8 mouse cellular contexts compared by ENCODE assay signal in genomic region chr5:143000654-143001500, GRCm38 (mm10). TPM values are rescaled to one million over a fixed set of nuclear protein-coding genes. Genes with fewer than 3 reads are reported as not detected.
DNase-seq lines count a peak whose midpoint lies in the region; ATAC-seq and TF ChIP-seq lines count a peak whose summit lies in the region.

No protein-coding gene starts in this region.

- peaks cover 19% of the 10 kb centered on the region; the same call in 1 of the 2 replicates for H3K36me3 ChIP-seq in forebrain, postnatal 0 days (ENCODE audit: insufficient read depth)
- H3K36me3 ChIP-seq in intestine, embryonic 15.5 days: no peaks in the 10 kb centered on the region
- H3K36me3 ChIP-seq in neural tube, embryonic 15.5 days: peaks cover 7% of the 10 kb centered on the region; the same call in 1 of the 2 replicates

- no peak for TF ChIP-seq CTCF in forebrain, postnatal 0 days (IDR thresholded peaks at IDR 0.05; ENCODE audit: low read depth)

- DNase-seq in testis, postnatal 14 days (ENCODE audit: low spot score): peak; percentile 33
- no peak for DNase-seq in testis, postnatal 10 days (ENCODE audit: low spot score)
- peak; percentile 24 for DNase-seq in forebrain, postnatal 0 days
- peak; percentile 50 for DNase-seq in liver
- DNase-seq in c-Kit-positive CD71-positive TER-119-positive erythroid progenitor cells, embryonic 14.5 days (ENCODE audit: low spot score): no peak
- no peak for DNase-seq in left cerebral cortex, adult 11 months (ENCODE audit: low spot score)

- no peaks in the 10 kb centered on the region for H3K4me1 ChIP-seq in forebrain, postnatal 0 days (ENCODE audit: insufficient read depth)
- peaks cover 18% of the 10 kb centered on the region for H3K4me1 ChIP-seq in intestine, embryonic 15.5 days (replicated peaks)
- H3K4me1 ChIP-seq in neural tube, embryonic 15.5 days: peaks cover 18% of the 10 kb centered on the region

- peak overlapping the region; percentile 72 for H3K27ac ChIP-seq in forebrain, postnatal 0 days (ENCODE audit: low read depth, low read length)
- peak overlapping the region; percentile 96 for H3K27ac ChIP-seq in intestine, embryonic 15.5 days
- H3K27ac ChIP-seq in neural tube, embryonic 15.5 days (replicated peaks): peak overlapping the region; percentile 79

- no peak overlapping the region for H3K9ac ChIP-seq in forebrain, postnatal 0 days
- H3K9ac ChIP-seq in intestine, embryonic 15.5 days: no peak overlapping the region; the same call in 1 of the 2 replicates
- H3K9ac ChIP-seq in neural tube, embryonic 15.5 days (replicated peaks): 0 out of 2 replicates have a peak overlapping the region, but pooled peaks have one; percentile 14

- H3K4me3 ChIP-seq in forebrain, postnatal 0 days (ENCODE audit: low read depth, low read length): no peak overlapping the region
- H3K4me3 ChIP-seq in intestine, embryonic 15.5 days (replicated peaks): no peak overlapping the region
- no peak overlapping the region for H3K4me3 ChIP-seq in neural tube, embryonic 15.5 days (replicated peaks)

- H3K27me3 ChIP-seq in forebrain, postnatal 0 days (ENCODE audit: insufficient read depth, low read length): no peaks in the 10 kb centered on the region
- H3K27me3 ChIP-seq in intestine, embryonic 15.5 days (replicated peaks): no peaks in the 10 kb centered on the region
- H3K27me3 ChIP-seq in neural tube, embryonic 15.5 days (replicated peaks): no peaks in the 10 kb centered on the region

- H3K9me3 ChIP-seq in forebrain, postnatal 0 days (ENCODE audit: low read length): no peaks in the 10 kb centered on the region
- H3K9me3 ChIP-seq in intestine, embryonic 15.5 days: no peaks in the 10 kb centered on the region
- no peaks in the 10 kb centered on the region for H3K9me3 ChIP-seq in neural tube, embryonic 15.5 days (replicated peaks)

- 53% methylated on average over 9 of the region's 9 CpGs for WGBS in forebrain, postnatal 0 days
- 28% methylated on average over 9 of the region's 9 CpGs for WGBS in intestine, embryonic 15.5 days
- 41% methylated on average over 9 of the region's 9 CpGs for WGBS in neural tube, embryonic 15.5 days

- H3K4me2 ChIP-seq in forebrain, postnatal 0 days (ENCODE audit: low read depth): no peak overlapping the region
- H3K4me2 ChIP-seq in intestine, embryonic 15.5 days (replicated peaks): peak overlapping the region; percentile 36
- peak overlapping the region; percentile 17; the same call in 1 of the 2 replicates for H3K4me2 ChIP-seq in neural tube, embryonic 15.5 days

- peak; percentile 76 for ATAC-seq in forebrain, postnatal 0 days
- ATAC-seq in intestine, embryonic 15.5 days: peak; percentile 86
- ATAC-seq in neural tube, embryonic 15.5 days (ENCODE audit: low FRiP score): no peak

RNA-seq across cellular contexts. Expression of gene Fscn1, which starts 40.7 kb away (rescaled TPM):
- 394 and 457 TPM in 2 replicates for total RNA-seq in forebrain, postnatal 0 days (2014; rRNA removed)
- 522 and 558 TPM in 2 replicates for polyA plus RNA-seq in forebrain, postnatal 0 days (2015; fragmentation: Nextera tagmentation; extraction: Ambion mirVana)
- 140 and 170 TPM in 2 replicates for polyA plus RNA-seq in intestine, embryonic 15.5 days (2015; fragmentation: Nextera tagmentation; extraction: Ambion mirVana)
- polyA plus RNA-seq in neural tube, embryonic 15.5 days (2015; fragmentation: Nextera tagmentation; extraction: Ambion mirVana): 385 and 432 TPM in 2 replicates

Comparison
In these comparisons a context has a peak if more than half of its experiments do, and no peak if none do; other contexts are left out.
1. DNase-seq: peak in testis, postnatal 14 days (single experiment), forebrain, postnatal 0 days (single experiment) and liver (single experiment); none in testis, postnatal 10 days (single experiment), c-Kit-positive CD71-positive TER-119-positive erythroid progenitor cells, embryonic 14.5 days (single experiment) and left cerebral cortex, adult 11 months (single experiment).
2. Peak in every context shown above with its lines, with median percentiles within 50 percentile points of each other: H3K27ac ChIP-seq.